Mouse (Mus musculus) CH12.LX (cell line): ENCODE results near the gene Armh1. TPM values are rescaled to one million over a fixed set of nuclear protein-coding genes. Genes with fewer than 3 reads are reported as not detected.

ENCODE experiments used
- DNase-seq: peaks from one replicate; pipeline ENCODE4 v3.0.0-alpha.2; 2013; ENCODE audit errors: extremely low read depth
- H3K27ac ChIP-seq: 2 replicates; pipeline ENCODE4 v1.5.1; 2012; ENCODE audit warnings: low read depth, mild to moderate bottlenecking, control low read depth, moderate library complexity; ENCODE audit not compliant: insufficient read depth
- H3K27me3 ChIP-seq: replicated peaks from 2 replicates; pipeline ENCODE3; 2012; ENCODE audit warnings: inconsistent platforms
- H3K36me3 ChIP-seq, 2 experiments: replicated peaks in 1 of 2; 2 replicates each; pipeline versions ENCODE3 to v1.6.1; 2012; ENCODE audit warnings: inconsistent platforms in 1 of 2, low read length in 1 of 2, mild to moderate bottlenecking in 1 of 2, mixed read lengths in 1 of 2, moderate library complexity in 1 of 2; ENCODE audit not compliant: control insufficient read depth in 1 of 2, insufficient read depth in 1 of 2
- H3K4me1 ChIP-seq, 2 experiments: 2 replicates each; pipeline ENCODE4 v1.6.1; 2012; ENCODE audit warnings: inconsistent platforms in 1 of 2, moderate library complexity in 1 of 2; ENCODE audit not compliant: insufficient read depth in 2 of 2, control insufficient read depth in 1 of 2
- H3K4me2 ChIP-seq: 2 replicates; pipeline ENCODE4 v1.6.1; 2012; ENCODE audit warnings: low read depth, mild to moderate bottlenecking, control low read depth; ENCODE audit not compliant: poor library complexity, insufficient read depth, severe bottlenecking
- H3K4me3 ChIP-seq, 3 experiments: fragments of 150-350 bp in 1 of 3; sonication (generic) in 1 of 3; replicated peaks in 1 of 3; 2 replicates each; pipeline versions ENCODE3 to v1.5.1; 2011 to 2012; ENCODE audit warnings: low read depth in 2 of 3, low read length in 2 of 3, mild to moderate bottlenecking in 2 of 3, moderate library complexity in 2 of 3, control low read depth in 1 of 3, improper control_type of control experiment in 1 of 3, inconsistent platforms in 1 of 3, mixed read lengths in 1 of 3; ENCODE audit not compliant: poor library complexity in 1 of 3
- H3K79me2 ChIP-seq: replicated peaks from 2 replicates; pipeline ENCODE4 v1.6.1; 2012; ENCODE audit warnings: mild to moderate bottlenecking, moderate library complexity; ENCODE audit not compliant: control insufficient read depth, poor library complexity, insufficient read depth, severe bottlenecking; ENCODE audit errors: extremely low read depth
- H3K9ac ChIP-seq: 2 replicates; pipeline ENCODE4 v1.6.1; 2012; ENCODE audit warnings: low read depth, mild to moderate bottlenecking, control low read depth, moderate library complexity; ENCODE audit not compliant: insufficient read depth
- H3K9me3 ChIP-seq: replicated peaks from 2 replicates; pipeline ENCODE3; 2012; ENCODE audit warnings: low read length, inconsistent platforms, mixed read lengths
- CHD1 ChIP-seq: IDR thresholded peaks from 2 replicates; pipeline ENCODE4 v1.6.1; 2012; ENCODE audit warnings: low read depth, low read length, improper control_type of control experiment, inconsistent platforms
- CHD2 ChIP-seq: IDR thresholded peaks from 2 replicates; pipeline ENCODE4 v1.6.1; 2011; ENCODE audit warnings: low read length, improper control_type of control experiment
- CTCF ChIP-seq, 2 experiments: IDR thresholded peaks in 1 of 2; conservative IDR thresholded peaks in 1 of 2; 2 replicates each; pipeline ENCODE4 v1.5.1; 2011 to 2012; ENCODE audit warnings: low read depth in 2 of 2, low read length in 2 of 2, improper control_type of control experiment in 1 of 2, inconsistent platforms in 1 of 2, mild to moderate bottlenecking in 1 of 2, moderate library complexity in 1 of 2
- E2F4 ChIP-seq: IDR thresholded peaks from 2 replicates; pipeline ENCODE4 v1.6.1; 2011; ENCODE audit warnings: low read depth, low read length, improper control_type of control experiment; ENCODE audit not compliant: insufficient replicate concordance
- EP300 ChIP-seq: IDR thresholded peaks from 2 replicates; pipeline ENCODE4 v1.6.1; 2011; ENCODE audit warnings: low read length, improper control_type of control experiment
- GABPA ChIP-seq: IDR thresholded peaks from 2 replicates; pipeline ENCODE4 v1.6.1; 2012; ENCODE audit warnings: low read depth, low read length, improper control_type of control experiment, inconsistent platforms; ENCODE audit not compliant: insufficient replicate concordance
- JUND ChIP-seq: conservative IDR thresholded peaks from 2 replicates; pipeline ENCODE4 v1.6.1; 2011; ENCODE audit warnings: low read depth, low read length, improper control_type of control experiment
- MAZ ChIP-seq: IDR thresholded peaks from 2 replicates; pipeline ENCODE4 v1.6.1; 2012; ENCODE audit warnings: low read depth, mild to moderate bottlenecking, inconsistent platforms, low read length, improper control_type of control experiment, moderate library complexity
- MXI1 ChIP-seq: IDR thresholded peaks from 2 replicates; pipeline ENCODE4 v1.6.1; 2011; ENCODE audit warnings: mild to moderate bottlenecking, low read depth, low read length, improper control_type of control experiment
- NELFE ChIP-seq: IDR thresholded peaks from 2 replicates; pipeline ENCODE4 v1.6.1; 2011; ENCODE audit warnings: low read depth, low read length, improper control_type of control experiment
- NRF1 ChIP-seq: IDR thresholded peaks from 2 replicates; pipeline ENCODE4 v1.6.1; 2014; ENCODE audit warnings: low read depth, mild to moderate bottlenecking, inconsistent platforms, low read length, improper control_type of control experiment, moderate library complexity
- POLR2A ChIP-seq: IDR thresholded peaks from 2 replicates; pipeline ENCODE4 v1.6.1; 2011; ENCODE audit warnings: low read depth, mild to moderate bottlenecking, improper control_type of control experiment, low read length
- POLR2AphosphoS2 ChIP-seq: IDR thresholded peaks from 2 replicates; pipeline ENCODE4 v1.6.1; 2011; ENCODE audit warnings: low read depth, low read length, improper control_type of control experiment
- SIN3A ChIP-seq: IDR thresholded peaks from 2 replicates; pipeline ENCODE4 v1.6.1; 2012; ENCODE audit warnings: low read length, improper control_type of control experiment, inconsistent platforms
- SMC3 ChIP-seq: IDR thresholded peaks from 2 replicates; pipeline ENCODE4 v1.6.1; 2011; ENCODE audit warnings: low read depth, low read length, improper control_type of control experiment
- TBP ChIP-seq: conservative IDR thresholded peaks from 2 replicates; pipeline ENCODE4 v1.6.1; 2011; ENCODE audit warnings: low read depth, low read length, improper control_type of control experiment
- TCF12 ChIP-seq: IDR thresholded peaks from 2 replicates; pipeline ENCODE4 v1.6.1; 2014; ENCODE audit warnings: low read depth, mild to moderate bottlenecking, inconsistent platforms, low read length, improper control_type of control experiment
- ZMIZ1 ChIP-seq: IDR thresholded peaks from 2 replicates; pipeline ENCODE4 v1.6.1; 2012; ENCODE audit warnings: low read depth, mild to moderate bottlenecking, inconsistent platforms, low read length, improper control_type of control experiment
- ZNF384 ChIP-seq: IDR thresholded peaks from 2 replicates; pipeline ENCODE4 v1.6.1; 2012; ENCODE audit warnings: low read depth, low read length, improper control_type of control experiment, inconsistent platforms
- dilution Hi-C: fragments of 300-500 bp; cut with MboI; formaldehyde crosslinking; loops from 2 replicates; pipeline ENCODE4 v1.14.3; 2020; ENCODE audit warnings: low sequenced_read_pairs; ENCODE audit not compliant: extremely low pct_unique_long_range_greater_than_20kb, extremely low pct_ligation_motif_present
- in situ Hi-C: fragments of 300-500 bp; cut with MboI; formaldehyde crosslinking; loops from 3 replicates; pipeline ENCODE4 v1.14.3; 2019; ENCODE audit warnings: low sequenced_read_pairs, low pct_ligation_motif_present, low pct_unique_long_range_greater_than_20kb, mixed read lengths
- polyA plus RNA-seq: library from polyadenylated mRNA; unstranded; fragments of >175 nt; gene quantifications from 2 replicates; pipeline ENCODE4 v1.2.1, GENCODE M21; 2012; ENCODE audit warnings: low read depth; ENCODE audit not compliant: insufficient read length
- total RNA-seq, 2 experiments: library from RNA; depleted of rRNA; stranded (reverse); fragments of 300-350 nt in 1 of 2; fragments of >200 nt in 1 of 2; gene quantifications; 2 replicates each; pipeline ENCODE4 v1.2.3; 2012 to 2014

Armh1 gene
- total and polyA plus RNA-seq, 3 experiments = not detected

GRCm38 (mm10) chr4:117202046-117202991, 49.6 kb downstream of the Armh1 start (continued):
- peak; percentile 89; the same call in 1 of the 2 replicates for TF ChIP-seq MAZ

GRCm38 (mm10) chr4:117191804-117192203, 60.1 kb downstream of the Armh1 start:
- Histone ChIP-seq H3K79me2 (no peaks in the 10 kb centered on the region), H3K9ac (no peak overlapping the region), H3K36me3 (no peaks in the 10 kb centered on the region), H3K4me3 (no peak overlapping the region), H3K9me3 (no peaks in the 10 kb centered on the region)
- in situ Hi-C loops = no loop called here
- dilution Hi-C loops = no loop called here
- TF ChIP-seq SMC3 = no peak
- no peak for TF ChIP-seq ZNF384
- TF ChIP-seq TBP = no peak
- no peak for TF ChIP-seq ZMIZ1
- no peak for TF ChIP-seq NELFE
- no peak for TF ChIP-seq EP300
- TF ChIP-seq, all 38 proteins: peak for 0
- Histone ChIP-seq H3K4me1 (peaks cover 2 to 17% of the 10 kb centered on the region in 2 experiments; a peak in 3 of 4 replicates), H3K4me2 (no peak overlapping the region), H3K27ac (no peak overlapping the region), H3K27me3 (no peaks in the 10 kb centered on the region)
- no peak for DNase-seq

GRCm38 (mm10) chr4:117190660-117191059, 61.3 kb downstream of the Armh1 start:
- Histone ChIP-seq H3K9ac (no peak overlapping the region), H3K79me2 (no peaks in the 10 kb centered on the region)
- TF ChIP-seq SMC3 (no peak), SIN3A (no peak), NRF1 (no peak), POLR2AphosphoS2 (no peak), GABPA (no peak), TBP (no peak), E2F4 (no peak), JUND (no peak), CTCF (conservative IDR thresholded peaks at IDR 0.05 in 1 of 2, IDR thresholded peaks at IDR 0.05 in 1 of 2; ENCODE audit: low read depth in 2 of 2, low read length in 2 of 2) (no peak), POLR2A (no peak), TCF12 (no peak), MXI1 (no peak), CHD1 (no peak), CHD2 (no peak), MAZ (no peak), ZNF384 (no peak)

More at GRCm38 (mm10) chr4:117190660-117191059, 61.3 kb downstream of the Armh1 start:
- no peak overlapping the region for H3K4me2 ChIP-seq
- in situ Hi-C loops = no loop called here
- H3K4me3 ChIP-seq = no peak overlapping the region
- DNase-seq = no peak
- H3K4me1 ChIP-seq = peaks cover 2 to 17% of the 10 kb centered on the region in 2 experiments; a peak in 3 of 4 replicates
- H3K36me3 ChIP-seq = no peaks in the 10 kb centered on the region
- dilution Hi-C loops = no loop called here
- no peaks in the 10 kb centered on the region for H3K27me3 ChIP-seq
- H3K27ac ChIP-seq = no peak overlapping the region
- H3K9me3 ChIP-seq = no peaks in the 10 kb centered on the region
